Mouse (Mus musculus) cerebellum, adult 9-11 months (tissue): ENCODE data around the gene Rgs3.

Experiments
- DNase-seq: peaks from one replicate; pipeline ENCODE4 v3.0.0; 2022

The Rgs3 gene

DNA sequence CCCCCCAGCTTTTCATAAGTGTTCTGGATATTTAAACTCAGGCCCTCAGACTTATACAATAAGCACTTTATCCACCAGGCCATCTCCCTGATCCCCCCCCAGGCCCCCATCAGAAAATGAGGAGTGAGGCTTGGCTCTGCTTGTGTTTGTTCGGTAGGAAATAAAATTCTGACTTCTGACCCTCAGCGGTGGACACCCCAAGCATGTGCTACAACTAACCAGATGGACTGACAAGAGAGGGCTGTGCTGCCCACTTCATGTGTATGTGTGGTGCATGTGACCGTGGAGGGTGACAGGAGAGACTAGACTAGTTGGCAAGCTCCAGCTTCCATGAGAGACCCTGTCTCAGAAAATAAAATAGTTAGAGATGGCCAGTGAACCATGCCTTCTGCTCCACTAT, 171.2 kb downstream of the Rgs3 start:
- no peak for DNase-seq

- no peak for DNase-seq
These were observed 171.9 kb downstream of the Rgs3 start for GRCm38 (mm10) chr4:62731531-62732063.

- no peak for DNase-seq
These were observed 172.4 kb downstream of the Rgs3 start for GRCm38 (mm10) chr4:62732096-62732495.

GRCm38 (mm10) chr4:62732840-62733239, 173.2 kb downstream of the Rgs3 start:
- no peak for DNase-seq

DNA sequence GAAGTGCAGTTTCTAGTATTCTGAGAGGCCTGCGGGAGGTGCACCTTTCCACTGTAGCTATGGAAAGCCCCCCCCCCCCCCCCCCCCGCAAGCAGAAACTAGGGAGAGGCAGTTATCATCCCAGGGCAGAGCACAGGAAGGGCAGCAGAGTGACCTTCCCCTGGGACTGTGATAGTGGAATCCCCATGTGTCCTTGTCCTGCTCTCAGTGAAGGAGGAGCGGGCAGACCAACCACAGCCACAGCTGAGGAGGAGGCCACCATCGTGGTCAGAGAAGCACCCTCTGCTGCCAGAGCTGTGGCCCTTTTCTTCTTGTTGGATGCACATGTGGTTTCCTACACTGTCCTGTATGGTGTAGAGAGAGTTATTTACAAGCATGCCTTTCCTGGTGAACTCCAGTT, 174.3 kb downstream of the Rgs3 start:
- no peak for DNase-seq

DNA sequence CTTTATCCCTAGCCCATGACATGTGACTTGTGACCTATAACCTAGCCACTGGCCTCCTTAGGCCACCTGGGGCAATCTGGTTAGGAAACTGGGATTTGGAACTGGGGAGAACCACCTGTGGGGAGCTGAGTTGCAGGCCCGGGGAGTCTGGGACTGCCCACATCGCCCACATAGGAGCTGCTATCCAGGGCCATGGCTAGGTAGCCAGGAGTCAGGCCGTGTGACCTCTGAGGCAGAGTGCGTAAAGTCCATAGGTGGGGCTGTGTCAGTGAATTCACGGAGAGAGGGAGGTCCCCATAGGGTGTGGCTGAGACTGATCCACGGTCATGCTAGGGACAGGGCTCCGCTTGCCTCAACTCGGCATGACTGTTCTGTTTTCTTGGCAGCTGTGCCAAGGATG, 175.6 kb downstream of the Rgs3 start:
- peak; percentile 14 for DNase-seq

DNA sequence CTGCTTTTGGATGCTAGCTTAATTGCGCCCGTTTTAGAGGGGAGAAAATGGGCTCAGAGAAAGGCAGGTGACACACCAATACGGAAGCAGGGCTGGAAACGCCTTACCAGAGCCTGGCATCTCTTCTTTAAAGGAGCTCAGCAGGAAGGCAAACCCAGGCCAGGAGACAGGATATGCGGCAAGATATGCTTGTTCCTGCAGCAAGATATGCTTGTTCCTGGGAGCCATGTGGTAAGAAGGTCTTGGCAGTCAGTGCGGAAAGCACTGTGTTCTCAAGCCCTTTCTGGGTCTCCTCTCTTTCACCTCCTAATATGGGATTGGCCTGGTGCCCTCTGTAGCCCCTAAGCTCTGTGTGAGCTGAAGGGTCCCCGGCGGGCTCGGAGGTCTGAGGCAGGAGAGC, 176.2 kb downstream of the Rgs3 start:
- DNase-seq, result peak; percentile 39

- peak; percentile 47 for DNase-seq
These were observed 176.8 kb downstream of the Rgs3 start for GRCm38 (mm10) chr4:62736421-62736820.

GRCm38 (mm10) chr4:62736904-62737303, 177.3 kb downstream of the Rgs3 start:
- no peak for DNase-seq

DNA sequence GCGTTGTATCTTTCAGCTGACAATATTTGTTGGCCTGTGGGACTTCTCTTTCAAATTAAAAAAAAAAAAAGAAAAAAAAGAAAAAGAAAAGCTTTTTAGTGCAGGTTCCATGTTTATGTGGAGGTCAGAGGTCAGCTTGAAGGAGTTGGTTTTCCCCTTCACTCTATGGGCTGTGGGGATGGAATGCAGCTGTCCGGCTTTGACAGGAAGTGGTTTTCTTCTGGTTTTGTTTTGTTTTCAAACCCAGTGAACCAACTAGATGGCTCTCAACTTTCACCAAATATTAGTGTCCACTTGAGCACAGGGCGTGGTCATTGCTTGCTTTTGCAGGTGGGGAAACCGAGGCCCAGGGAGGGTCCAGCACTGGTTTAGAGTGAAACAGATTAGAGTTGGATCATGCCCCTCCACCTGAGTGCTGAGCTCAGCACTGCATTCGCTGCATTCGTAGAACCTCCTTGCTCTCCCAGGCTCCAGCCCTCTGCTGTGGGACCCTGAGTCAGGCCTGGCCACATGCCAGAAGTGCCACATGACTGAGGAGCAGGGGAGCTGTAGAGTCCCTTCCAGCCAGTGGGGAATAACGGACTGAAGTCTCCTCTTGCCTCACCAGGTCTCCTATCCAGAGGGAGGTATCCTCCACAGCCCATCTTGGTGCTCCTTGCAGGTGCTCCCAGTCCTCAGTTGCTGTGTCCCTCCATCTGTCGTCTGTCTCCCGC, 178.5 kb downstream of the Rgs3 start:
- no peak for DNase-seq

- DNase-seq, result no peak
These were observed 179.3 kb downstream of the Rgs3 start for GRCm38 (mm10) chr4:62738996-62739395.

DNA sequence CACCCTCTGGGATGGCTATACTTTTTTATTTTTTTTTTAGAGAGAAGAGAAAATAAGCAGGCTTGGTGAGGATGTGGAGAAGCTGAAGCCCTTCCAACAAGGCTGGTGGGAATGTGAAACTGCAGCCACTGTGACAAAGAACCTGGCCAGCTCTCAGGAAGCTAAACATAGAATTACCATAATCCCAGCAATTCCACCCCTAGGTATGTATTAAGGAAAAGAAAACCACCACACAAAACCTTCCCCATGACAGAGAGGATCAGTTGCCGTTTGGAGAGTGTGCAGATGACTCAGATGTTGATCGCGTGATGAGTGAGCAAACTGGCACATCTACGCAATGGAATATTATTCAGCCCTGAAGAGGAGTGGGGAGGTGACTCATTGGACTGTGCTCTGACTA, 179.9 kb downstream of the Rgs3 start:
- DNase-seq, result no peak

GRCm38 (mm10) chr4:62740282-62741054, 180.8 kb downstream of the Rgs3 start:
- DNase-seq, result no peak

- no peak for DNase-seq
These were observed 181.4 kb downstream of the Rgs3 start for GRCm38 (mm10) chr4:62741055-62741453.

DNA sequence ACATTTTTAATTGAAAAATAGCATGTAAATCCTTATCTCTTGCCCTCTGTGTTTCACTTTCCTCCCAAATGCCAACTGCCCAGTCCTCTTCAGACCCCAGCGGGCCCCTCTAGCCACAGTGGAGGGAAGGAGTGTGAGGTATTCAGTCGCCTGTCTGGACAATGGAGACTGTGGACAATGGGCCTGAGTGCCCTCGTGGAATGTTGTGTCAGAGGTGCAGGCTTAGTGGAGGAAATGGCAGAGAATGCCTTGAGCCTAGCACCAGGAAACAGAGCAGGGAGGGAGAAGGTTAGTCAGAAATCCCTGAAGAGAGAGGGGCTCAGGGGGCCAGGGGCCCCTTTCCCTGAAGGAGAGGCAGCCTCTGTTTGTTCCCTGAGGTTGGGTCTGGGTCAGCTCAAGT, 182.0 kb downstream of the Rgs3 start:
- DNase-seq, result no peak

DNA sequence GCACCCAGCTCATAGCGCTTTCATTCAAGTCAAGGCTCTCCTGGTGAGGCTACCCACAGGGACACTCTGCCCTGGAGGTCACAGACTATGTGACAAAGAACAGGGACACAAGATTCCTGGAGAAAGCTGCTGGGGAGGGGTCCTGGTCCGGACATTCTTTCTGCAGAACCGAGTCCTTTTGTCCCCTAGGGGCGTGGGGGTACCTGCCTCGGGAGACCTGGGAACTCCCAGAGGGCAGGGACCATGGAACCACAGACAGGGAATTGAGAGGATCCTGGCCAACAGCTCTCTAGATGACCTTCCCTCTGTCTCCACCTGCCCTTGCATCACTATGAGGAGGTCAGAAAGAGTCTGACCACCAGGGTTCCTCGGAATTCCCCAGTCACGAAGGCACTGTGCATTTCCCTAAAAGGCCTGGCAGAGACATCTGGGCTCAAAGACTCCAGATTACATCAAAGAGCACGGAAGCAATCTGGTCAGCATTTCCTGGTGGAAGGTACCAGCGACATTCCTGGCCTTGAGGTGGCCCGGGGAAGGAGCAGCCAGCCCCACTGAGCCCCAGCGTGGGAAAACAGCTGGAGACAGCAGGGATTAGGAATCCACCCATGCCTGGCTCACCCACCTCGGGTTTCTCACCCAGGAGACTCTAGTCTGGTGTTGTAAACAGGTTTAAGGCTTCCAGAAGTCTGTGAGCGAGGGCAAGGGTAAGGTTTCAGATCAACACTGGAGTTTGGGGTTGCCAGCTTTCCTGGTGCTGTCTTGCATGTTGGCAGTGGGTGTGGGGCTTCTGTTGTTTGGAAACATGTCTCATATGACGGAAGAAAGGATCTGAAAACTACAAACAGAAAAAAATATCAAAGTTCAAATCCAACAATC, 183.5 kb downstream of the Rgs3 start:
- DNase-seq, result no peak

DNA sequence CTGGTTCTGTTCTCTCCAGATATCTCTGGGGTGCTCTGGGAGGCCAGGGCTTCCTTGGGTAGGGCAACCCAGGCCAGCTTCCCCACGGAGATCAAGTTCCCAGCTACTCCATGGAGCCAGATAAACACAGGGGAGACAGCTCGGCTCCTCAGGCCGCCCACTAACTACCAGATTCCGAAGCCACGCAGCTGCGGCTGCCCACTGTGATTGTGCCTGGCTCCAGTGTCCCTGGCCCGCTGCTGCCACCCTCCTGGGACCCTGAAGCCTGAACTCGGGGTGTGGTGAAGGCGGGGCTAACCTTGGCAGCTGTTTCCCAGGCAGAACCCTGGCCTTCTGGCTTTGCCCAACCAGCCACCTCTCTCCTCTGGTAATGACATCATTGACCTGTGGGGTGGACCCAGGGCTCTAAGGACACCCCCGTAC, 184.9 kb downstream of the Rgs3 start:
- DNase-seq, result no peak

GRCm38 (mm10) chr4:62744985-62745638, 185.5 kb downstream of the Rgs3 start:
- DNase-seq, result no peak
